Mouse (Mus musculus): ENCODE measurements around the gene Saysd1.

DNA sequence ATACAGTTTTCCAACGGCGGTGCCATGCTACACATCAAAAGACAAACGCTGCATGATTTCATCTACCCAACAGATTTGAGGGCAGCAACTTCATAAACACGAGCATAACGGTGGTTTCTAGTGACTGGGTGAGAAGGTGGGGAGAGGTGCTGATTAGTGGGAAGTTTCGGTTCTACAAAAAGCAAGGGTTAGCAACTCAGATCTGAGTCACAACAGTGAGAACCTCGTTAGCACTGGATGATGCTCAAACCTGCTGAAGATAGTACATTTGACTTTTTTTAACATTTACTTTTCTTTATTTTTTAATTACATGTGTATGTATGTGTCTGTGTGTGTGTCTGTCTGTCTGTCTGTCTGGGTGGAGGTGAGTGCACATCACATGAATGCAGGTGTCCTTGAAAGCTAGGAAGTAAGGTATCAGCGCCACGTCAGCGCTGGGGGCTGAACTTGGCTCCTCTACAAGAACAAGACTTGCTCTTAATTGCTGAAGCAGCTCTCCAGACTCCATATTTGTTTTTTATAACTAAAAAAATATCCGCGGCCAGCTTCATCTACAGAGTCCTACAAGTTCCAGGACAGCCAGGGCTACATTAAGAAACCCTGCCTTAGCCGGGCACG lies 35.6 kb upstream of the Saysd1 start:
- TF ChIP-seq CTCF (IDR thresholded peaks at IDR 0.05) = no peak
- TF ChIP-seq POLR2A (IDR thresholded peaks at IDR 0.05; ENCODE audit: insufficient read depth, low read depth, low read length) = no peak
